Mouse (Mus musculus): ENCODE results near the gene Crot.
"Not testable (repeated sequence)": the region's sequence is repeated elsewhere in the genome, so short reads cannot be mapped to it uniquely, and the experiment has no call there.

Crot gene

GRCm38 (mm10) chr5:8997513-8997895 is 380 bp upstream of the Crot start:
- DNase-seq (ENCODE audit: low read depth in 2 of 2, low spot score in 2 of 2), result no peak

DNA sequence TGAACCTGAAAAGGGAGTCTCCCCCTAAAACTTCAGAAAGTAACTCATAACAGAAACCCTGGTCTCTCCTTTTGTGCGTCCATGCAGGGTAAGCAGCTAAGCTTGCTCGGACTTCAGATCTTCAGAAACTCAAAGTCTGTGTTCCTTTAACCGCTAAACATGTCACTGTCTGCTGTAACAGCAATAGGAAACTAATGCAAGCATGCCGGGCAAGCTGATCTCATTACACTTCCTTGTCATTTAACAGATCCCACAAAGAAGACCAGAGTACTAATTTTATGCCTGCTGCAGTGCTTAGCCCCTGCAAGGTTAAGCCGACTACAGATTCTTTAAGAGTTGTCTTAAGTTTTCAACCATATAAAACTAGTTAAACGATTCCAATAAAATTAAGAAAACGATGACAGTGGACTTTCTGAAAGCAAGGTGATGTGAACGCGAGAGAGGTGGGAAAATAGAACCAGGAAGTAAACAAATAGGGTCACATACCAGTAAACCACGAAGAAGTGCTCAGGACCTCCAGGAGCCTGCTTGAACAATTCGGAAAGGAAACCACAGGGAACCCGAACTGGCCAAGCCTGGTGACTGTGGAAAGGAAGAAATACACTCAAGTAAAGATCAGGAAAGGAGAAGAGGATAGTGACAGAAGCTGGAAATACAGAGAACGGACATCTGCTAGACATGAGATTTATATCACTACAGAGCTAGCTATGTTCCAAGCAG is 998 bp downstream of the Crot start:
- DNase-seq (ENCODE audit: low read depth in 2 of 2, low spot score in 2 of 2), result no peak

DNA sequence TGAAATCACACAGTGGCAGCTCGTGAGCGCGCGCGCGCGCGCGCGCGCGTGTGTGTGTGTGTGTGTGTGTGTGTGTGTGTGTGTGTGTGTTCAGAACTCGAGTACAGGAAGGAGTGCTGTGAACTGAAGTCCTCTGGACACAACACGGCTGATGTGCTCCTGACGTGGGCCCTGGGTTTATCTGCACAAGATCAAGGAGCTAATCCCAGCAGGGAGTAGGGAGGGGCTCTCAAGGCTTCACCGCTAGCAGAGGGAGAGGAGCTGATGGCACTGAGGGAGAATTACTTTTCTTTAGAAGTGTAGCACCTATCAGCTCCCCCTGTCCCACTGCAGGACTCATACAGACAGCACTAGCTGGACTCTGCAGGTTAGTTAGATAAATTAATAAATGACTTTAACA is 5.5 kb downstream of the Crot start:
- DNase-seq (ENCODE audit: low read depth in 2 of 2, low spot score in 2 of 2), result no peak

GRCm38 (mm10) chr5:8990526-8990925 is 6.6 kb downstream of the Crot start:
- DNase-seq (ENCODE audit: low read depth in 2 of 2, low spot score in 2 of 2), result no peak

DNA sequence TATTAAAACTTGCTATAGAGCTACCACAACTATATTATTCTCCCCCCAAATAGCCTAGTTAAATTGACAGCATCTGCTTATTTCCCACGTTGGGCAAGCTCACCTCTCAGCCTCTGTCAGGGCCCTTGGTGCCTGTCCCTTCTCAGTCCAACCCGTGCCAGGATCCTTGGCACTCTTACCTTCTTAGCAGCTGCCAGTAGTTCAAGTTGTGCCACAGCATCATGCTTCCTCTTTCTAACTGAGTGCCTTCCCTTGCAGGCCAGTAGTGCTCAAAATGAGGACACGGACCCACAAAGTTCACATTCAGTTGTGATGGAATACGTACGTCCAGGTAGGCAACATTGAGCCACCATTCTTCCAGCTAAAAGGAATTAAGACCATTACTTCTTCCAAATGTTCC is 9.2 kb downstream of the Crot start:
- no peak for DNase-seq (ENCODE audit: low read depth in 2 of 2, low spot score in 2 of 2)

GRCm38 (mm10) chr5:8985470-8985869 is 11.7 kb downstream of the Crot start:
- no peak for DNase-seq (ENCODE audit: low read depth in 2 of 2, low spot score in 2 of 2)

DNA sequence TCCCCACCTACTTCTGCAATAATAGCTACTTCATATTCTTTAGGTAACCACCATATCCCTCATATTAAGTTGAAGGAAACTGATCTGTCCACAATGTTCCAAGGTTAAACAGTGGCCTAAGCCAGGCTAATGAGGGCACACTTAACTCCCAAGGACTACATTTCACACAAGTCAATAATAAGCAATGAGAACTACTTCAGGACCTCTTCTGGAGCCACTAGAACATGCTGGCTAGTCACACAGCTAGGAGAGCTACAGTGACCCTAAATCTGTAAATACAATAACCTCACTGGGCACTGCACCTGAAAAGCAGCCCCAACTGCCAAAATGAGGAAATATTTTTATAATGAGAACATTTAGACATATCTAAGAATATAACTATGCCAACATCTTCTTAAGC is 22.4 kb downstream of the Crot start:
- no peak for DNase-seq (ENCODE audit: low read depth in 2 of 2, low spot score in 2 of 2)

- DNase-seq (ENCODE audit: low read depth in 2 of 2, low spot score in 2 of 2), result no peak
These were observed 24.8 kb downstream of the Crot start for GRCm38 (mm10) chr5:8972355-8972754.

DNA sequence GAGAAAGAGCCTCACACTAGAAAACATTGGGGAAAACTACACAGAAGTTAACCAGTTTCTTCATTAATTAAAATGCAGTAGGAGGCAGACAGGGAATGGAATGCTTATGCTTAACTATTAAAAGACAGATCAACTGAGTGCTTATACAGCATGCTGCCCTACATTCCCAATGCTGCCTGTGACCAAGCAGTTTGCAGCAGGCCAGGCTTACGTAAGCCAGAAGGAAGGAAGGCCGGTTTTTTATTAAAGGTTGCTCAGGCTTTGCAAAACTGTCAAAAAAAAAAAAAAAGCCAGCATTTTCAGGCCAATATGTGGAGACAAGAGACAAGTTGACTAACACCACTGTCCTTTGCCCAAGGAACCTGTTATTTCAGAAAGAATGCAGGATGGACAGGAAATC is 26.4 kb downstream of the Crot start:
- DNase-seq (ENCODE audit: low read depth in 2 of 2, low spot score in 2 of 2), result no peak

GRCm38 (mm10) chr5:8964487-8964886 is 32.6 kb downstream of the Crot start:
- no peak for DNase-seq (ENCODE audit: low read depth in 2 of 2, low spot score in 2 of 2)

DNA sequence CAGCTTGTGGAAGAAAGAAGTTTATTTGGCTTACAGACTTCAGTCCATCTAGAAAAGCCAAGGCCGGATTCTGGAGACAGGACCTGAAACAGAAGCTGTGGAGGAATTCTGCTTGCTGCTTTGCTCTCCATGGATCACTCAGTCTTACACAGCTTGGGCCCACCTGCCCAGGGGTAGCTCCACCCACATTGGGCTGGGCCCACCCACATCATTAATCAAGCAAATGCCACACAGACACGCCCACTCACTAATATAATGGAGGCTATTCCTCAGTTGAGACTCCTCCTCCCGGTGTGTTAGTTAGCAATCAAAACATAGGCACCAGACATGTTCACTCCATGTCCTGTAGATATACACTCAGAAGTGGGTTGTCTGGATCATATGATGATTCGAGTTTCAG is 36.6 kb downstream of the Crot start:
- DNase-seq (ENCODE audit: low read depth in 2 of 2, low spot score in 2 of 2), result no peak

GRCm38 (mm10) chr5:8955544-8955943 is 41.6 kb downstream of the Crot start:
- DNase-seq (ENCODE audit: low read depth in 2 of 2, low spot score in 2 of 2), result no peak

GRCm38 (mm10) chr5:8953660-8954059 is 43.5 kb downstream of the Crot start:
- DNase-seq (ENCODE audit: low read depth in 2 of 2, low spot score in 2 of 2), result no peak

GRCm38 (mm10) chr5:8947423-8948110 is 49.6 kb downstream of the Crot start:
- DNase-seq (ENCODE audit: low read depth in 2 of 2, low spot score in 2 of 2), result no peak

GRCm38 (mm10) chr5:8943836-8944235 is 53.3 kb downstream of the Crot start:
- no peak for DNase-seq (ENCODE audit: low read depth in 2 of 2, low spot score in 2 of 2)

DNA sequence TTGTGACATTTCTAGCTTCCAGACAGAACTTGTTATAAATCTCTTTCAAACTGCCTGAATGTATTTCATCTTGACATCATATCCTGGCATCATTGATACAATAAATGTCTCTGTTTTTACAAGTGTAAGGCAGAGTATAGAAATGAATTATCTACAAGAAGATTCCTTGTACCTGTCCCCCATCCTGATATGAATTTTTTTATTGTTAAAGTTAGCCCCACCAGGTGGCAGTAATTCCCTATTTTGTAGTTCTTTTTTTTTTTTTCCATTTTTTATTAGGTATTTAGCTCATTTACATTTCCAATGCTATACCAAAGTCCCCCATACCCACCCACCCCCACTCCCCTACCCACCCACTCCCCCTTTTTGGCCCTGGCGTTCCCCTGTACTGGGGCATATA is 55.9 kb downstream of the Crot start:
- DNase-seq (ENCODE audit: low read depth in 2 of 2, low spot score in 2 of 2), result not testable (repeated sequence)

- no peak for DNase-seq (ENCODE audit: low read depth in 2 of 2, low spot score in 2 of 2)
These were observed 59.2 kb downstream of the Crot start for GRCm38 (mm10) chr5:8937965-8938364.

DNA sequence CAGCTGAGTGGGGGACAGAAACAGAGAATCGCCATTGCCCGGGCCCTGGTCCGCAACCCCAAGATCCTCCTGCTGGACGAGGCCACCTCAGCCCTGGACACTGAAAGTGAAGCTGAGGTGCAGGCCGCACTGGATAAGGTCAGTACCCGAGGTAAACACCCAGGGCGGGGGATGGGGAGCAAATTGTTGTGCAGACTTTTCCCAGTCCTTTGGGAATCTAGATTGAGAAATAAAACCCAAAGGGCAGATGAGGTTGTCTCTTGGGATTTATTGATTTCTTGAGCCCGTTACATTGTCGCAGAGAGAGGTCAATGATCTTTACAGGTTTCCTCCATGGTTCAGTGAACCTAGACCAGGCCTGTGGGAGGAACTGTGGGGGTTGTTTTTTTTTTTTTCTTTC is 68.7 kb downstream of the Crot start:
- DNase-seq (ENCODE audit: low read depth in 2 of 2, low spot score in 2 of 2), result no peak

DNA sequence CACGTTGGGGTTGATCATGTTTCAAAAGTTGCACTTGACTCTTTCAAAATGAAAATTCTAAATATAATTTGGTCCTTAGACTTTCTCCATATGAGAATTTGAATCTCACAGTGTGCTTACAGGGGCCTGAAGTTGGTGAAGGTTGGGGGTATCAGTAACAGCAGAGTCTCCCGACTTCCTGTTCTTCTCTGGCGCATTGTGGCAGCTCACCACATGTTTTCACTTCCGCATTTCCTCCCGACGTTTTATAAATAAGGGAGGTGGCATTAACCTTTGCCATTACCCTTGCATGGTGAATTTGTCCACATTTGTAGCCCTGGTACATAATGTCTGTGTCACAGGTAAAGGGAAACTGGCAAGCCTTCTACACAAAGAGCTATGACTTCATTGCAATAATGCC is 80.1 kb downstream of the Crot start:
- DNase-seq (ENCODE audit: low read depth in 2 of 2, low spot score in 2 of 2), result no peak

- DNase-seq (ENCODE audit: low read depth in 2 of 2, low spot score in 2 of 2), result no peak
These were observed 80.7 kb downstream of the Crot start for GRCm38 (mm10) chr5:8916400-8916799.
